Mouse (Mus musculus): ENCODE measurements around the gene Mall. TPM values are rescaled to one million over a fixed set of nuclear protein-coding genes. Genes with fewer than 3 reads are reported as not detected.

Mall gene
- total RNA-seq, 4 experiments from 2014 or later: 3.4 to 8.7 (median 6.4) TPM

DNA sequence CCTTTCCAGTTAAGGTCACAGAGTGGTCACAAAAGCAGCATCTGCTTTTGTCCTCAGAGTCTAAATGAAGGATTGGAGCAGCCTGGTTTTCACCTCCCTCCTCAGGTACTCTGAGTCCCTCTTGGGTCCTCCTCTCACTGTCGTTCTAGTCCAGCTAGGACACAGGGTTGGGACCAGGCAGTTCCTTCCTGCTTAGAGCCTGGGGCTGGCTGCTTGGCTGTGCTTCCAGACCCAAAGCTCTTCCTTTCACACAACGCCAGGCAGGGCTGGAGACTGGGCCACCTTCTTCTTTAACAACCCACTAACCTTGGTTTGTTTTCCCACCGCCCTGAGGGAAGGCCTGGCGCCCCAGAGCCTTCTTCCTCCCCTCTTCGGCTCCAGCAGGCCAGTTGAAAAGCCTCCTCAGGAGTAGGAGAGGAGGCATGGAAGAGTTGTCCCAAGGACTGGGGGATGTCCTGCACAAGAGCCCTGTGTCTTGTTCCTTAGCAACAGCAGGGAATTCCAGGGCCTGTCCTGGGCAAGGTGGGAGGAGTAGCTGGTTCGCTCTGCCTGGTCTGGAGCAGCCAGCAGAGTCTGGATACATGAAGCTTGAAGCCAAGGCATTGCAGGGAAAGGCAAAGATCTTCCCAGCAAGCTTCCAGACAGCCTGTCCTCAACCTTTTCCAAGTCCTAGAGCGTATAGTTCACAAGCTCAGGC lies 717 bp upstream of the Mall start:
- DNase-seq (ENCODE audit: low spot score): no peak

DNA sequence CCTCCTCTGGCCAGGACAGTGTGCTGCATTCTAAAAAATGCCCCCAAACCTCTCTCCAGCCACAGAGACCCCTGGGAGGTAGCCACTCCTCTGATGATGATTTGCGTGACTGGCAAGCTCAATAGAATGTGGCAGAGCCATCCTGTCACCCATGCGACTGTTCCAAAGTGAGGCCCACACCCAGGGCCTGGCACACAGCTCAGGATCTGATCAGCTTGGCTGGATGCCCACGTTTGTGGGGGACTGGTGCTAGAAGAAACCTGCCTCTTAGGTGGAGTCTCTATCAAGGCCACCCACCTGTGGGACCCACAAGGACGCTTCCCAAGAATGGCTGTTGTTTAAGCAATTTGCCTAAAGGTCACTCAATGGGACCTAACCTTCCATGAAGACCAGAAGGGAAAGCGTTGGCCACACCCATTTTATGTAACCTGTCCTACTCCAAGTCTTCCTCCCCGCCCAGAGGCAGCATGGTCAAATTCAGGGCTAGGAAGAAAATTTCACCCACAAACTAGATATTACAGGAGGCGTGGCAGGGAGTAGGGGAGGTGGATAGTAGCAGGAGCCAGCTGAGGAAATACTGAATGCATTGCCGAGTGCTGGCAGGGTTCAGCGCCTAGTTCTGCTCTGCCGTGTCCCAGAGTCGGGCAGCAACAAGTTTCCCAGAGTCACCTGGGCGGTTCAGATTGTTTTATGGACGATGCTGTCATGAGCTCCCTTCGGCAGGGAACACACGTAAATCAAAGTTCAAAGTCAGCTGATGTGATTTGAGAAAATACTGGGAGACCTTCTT lies 876 bp downstream of the Mall start:
- DNase-seq (ENCODE audit: low spot score): no peak

DNA sequence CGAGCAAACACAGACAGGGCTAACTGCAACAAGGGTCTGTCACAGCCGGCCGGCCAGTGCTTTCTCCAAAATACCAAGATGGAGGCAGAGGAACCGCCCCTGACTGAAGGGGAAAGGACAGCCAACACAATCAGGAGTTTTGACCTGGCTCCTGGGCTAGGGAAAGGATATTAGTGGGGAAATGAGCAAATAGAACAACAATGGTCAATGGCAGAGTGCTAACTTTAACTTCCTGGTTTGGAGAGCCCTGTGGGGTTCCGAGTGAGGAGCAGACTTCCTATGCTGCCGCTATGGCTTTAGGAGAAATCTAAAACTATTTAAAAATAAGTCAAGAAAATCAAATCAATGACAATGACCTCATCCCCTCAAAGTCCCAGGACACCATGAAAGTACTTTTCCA lies 1.6 kb downstream of the Mall start:
- peak; percentile 53 for DNase-seq (ENCODE audit: low spot score)

DNA sequence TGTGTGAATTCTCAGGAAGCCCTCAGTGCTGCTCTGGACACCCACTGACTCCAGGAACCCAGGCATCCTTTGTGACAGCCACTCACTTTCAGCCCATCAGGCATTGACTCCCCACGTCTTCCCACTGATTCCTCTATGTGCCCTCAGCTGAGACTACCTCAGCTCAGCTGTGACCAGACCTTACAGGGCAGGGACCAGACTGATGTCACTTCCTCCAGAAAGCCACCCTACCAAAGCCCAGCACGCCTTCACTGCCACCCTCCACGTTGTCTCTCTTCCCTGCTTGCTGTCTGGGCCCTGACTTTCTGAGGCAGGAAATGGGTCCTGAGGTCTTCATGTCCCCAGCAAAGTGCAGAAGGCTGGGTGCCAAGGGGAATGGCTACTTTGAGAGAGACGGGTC lies 6.5 kb downstream of the Mall start:
- DNase-seq (ENCODE audit: low spot score): no peak

- DNase-seq (ENCODE audit: low spot score): peak; percentile 89
Observed at GRCm38 (mm10) chr2:127722176-127722892, 7.4 kb downstream of the Mall start.

- DNase-seq (ENCODE audit: low spot score): no peak
Observed at GRCm38 (mm10) chr2:127718839-127719468, 10.8 kb downstream of the Mall start.

DNA sequence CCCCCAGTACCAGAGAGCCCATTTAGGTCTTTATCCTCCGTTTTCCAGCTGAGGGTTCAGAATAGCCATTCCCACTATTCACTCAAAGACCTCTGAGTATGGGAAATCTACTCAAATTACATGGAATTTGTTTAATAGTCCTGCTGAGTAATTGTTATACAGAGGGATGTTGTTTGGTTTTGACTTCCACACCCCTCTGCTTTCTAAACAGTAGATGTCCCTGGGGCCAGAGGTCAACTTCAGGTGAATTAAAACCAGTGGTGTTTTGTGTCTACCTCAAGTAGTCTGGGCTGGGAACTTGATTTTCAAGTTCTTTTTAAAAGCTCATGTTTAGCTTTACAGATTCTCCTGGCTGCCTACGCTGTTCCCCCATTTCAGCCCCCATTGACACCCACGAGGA lies 15.0 kb downstream of the Mall start:
- no peak for DNase-seq (ENCODE audit: low spot score)

DNA sequence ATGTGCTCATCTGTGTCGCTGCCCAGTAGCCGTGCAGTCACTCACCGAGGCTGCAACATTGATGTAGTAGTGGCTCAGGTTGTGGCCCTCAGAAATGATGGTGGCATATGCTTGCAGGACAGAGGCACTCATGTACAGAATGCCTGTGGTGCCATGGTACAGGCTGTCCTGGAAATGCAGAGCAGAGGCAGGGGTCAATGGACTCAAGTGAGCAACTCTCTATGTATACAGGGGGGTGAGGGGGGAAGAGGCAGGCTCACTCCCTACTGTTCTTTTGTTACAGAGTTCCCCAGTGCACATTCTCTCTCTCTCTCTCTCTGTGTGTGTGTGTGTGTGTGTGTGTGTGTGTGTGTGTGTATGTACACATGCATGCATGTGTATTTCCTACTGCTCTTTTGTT lies 20.9 kb downstream of the Mall start:
- DNase-seq (ENCODE audit: low spot score): no peak

DNA sequence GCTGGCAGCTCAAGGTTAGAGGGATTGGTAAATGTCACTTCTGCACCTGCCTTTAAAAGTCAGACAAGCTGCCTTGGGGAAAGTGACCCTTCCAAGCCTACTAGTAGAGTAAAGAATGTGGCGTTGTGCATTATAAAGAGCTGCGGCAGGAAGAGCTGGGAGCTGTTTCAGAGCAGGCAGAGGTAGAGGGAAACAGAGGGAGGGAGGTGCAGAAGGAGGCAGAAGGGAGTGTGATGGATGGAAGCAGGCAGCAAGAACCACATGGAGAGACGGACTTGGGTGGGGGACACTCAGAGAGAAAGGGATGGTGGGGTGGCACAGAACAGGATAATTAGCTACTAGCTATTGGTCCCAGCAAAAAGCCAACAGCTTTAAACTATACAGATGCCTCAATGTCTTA lies 21.7 kb downstream of the Mall start:
- no peak for DNase-seq (ENCODE audit: low spot score)

GRCm38 (mm10) chr2:127705267-127705666 lies 24.5 kb downstream of the Mall start:
- no peak for DNase-seq (ENCODE audit: low spot score)

DNA sequence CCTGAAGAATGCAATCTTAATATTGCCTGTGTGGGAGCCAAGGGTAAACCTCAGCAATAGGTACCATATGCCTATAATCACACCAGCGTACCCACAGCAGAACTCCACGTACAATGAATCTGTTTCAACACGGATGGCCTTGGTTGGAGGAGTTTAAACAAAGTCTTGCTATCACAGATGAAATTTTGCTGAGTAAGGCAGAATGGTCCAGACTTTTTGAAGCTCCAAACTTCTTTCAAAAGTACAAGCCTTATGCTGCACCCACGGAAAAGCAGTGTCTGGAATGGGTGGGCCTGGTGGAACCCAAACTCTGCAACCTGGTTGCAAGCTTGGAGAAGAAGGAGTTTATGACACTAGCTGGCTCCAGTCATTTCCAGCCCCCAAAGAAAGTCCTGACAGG lies 40.5 kb downstream of the Mall start:
- DNase-seq (ENCODE audit: low spot score): no peak

- DNase-seq (ENCODE audit: low spot score): peak; percentile 39
Observed at GRCm38 (mm10) chr2:127683687-127684331, 45.9 kb downstream of the Mall start.

DNA sequence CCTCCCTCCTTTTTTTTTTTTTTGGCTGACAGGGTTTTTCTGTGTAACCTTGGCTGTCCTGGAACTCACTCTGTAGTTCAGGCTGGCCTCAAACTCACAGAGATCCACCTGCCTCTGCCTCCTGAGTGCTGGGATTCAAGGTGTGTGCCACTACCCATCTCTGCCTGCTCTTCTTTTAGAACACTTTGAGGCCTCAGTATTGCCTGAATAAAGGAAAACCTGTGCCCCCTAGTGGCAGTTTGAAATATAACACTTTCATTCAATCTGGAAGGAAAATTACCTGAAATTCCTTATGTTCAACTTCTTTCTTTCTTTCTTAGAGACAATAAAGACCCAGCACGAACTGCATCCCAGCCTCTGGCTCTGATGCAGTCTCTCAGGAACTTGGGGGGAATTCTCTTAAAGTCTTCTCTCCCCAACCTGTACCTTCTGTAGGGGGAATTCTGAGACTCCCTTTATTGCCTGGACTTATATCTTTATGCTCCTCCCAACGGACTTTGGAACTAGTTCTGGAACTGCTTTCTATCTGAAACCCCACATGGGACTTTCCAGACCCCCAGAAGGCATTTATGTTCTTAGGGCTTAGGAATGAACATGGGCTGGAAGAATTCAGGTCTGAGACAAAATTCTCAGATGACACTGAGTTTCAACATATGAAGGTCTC lies 61.8 kb downstream of the Mall start:
- DNase-seq (ENCODE audit: low spot score): peak; percentile 28

DNA sequence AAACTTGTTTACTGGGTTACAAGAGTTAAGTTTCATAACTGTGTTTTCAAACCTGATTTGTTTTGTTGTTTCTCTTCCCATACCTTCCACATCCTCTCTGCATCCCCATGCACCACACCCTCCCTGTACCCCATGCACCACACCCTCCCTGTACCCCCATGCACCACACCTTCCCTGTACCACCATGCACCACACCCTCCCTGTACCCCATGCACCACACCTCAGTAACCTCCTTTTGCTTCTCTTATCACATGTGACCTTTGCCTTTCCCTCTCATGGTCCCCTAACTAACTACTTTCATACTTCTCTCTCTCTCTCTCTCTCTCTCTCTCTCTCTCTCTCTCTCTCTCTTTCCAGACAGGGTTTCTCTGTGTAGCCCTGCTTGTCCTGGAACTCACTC lies 62.7 kb downstream of the Mall start:
- no peak for DNase-seq (ENCODE audit: low spot score)

DNA sequence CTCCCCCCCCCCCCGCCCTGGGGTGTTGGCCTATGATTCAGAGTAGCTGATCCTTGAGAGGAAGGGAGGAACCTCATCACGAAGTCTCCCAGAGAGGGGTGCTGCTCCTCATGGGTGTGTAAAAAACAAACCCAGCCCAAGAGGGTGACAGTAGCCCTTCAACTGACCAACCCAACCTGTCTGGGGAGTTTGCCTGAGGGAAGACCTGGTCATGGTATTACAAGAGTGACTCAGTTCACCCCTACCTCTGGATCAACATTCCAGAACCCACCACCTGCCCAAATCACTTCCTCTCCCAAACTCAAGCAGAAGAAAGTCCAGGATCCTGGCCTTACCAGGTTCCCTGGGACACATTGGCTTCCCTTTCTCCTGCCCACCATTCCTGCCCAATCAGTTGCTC lies 67.0 kb downstream of the Mall start:
- DNase-seq (ENCODE audit: low spot score): no peak

DNA sequence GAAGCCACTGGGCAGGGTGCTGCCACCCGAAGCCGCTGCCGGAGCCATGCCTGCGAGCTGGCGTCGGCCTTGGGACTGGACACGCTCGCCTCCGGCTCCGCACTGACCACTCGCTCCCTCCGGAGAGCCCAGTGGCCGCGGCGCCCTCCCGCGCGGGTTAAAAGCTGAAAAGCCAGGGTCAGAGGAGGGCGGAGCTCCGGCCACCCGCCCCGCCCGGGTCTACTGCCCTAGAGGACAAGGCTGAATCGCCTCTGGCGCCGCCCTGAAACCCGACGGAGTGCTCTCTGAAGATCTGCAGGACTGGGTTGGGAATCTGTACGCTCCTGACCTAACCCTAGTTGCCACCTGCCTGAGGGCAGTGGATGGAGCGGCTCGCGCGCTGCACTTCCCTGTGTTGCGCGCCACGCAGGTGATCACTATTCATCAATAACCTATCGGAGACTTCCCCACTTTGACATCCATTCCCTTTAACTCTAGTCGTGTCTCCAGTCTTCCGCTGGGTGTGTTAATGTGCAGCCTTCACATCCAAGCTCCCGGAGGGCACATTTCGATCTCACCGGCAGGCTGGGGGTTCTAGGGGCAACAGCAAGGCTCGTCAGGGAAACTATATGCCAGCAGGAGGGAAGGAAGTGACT lies 73.5 kb downstream of the Mall start, which contains the start of gene Mal:
Mal (minus strand) TSS at position 610 of the 635 bp plus-strand sequence.
- peak; percentile 19 for DNase-seq (ENCODE audit: low spot score)

DNA sequence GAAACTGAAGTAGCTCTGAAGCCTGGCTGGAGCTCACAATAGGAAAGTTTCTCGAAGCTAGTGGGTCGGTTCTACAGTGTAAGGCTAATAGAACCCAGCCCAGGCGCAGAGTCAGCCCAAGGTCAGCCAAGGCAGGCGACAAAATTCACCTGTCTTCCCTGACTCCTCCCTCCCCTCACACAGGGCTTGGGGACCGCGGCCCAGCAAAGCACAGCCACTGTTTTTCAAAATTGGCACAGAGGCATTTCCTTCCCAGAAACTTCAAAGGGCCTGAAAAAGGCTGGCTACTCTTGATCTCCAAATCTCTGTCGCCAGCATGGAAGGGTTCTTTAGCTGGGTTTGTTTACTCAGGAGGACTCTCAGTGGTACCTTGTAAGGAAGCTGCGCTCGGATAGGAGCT lies 74.3 kb downstream of the Mall start:
- no peak for DNase-seq (ENCODE audit: low spot score)

DNA sequence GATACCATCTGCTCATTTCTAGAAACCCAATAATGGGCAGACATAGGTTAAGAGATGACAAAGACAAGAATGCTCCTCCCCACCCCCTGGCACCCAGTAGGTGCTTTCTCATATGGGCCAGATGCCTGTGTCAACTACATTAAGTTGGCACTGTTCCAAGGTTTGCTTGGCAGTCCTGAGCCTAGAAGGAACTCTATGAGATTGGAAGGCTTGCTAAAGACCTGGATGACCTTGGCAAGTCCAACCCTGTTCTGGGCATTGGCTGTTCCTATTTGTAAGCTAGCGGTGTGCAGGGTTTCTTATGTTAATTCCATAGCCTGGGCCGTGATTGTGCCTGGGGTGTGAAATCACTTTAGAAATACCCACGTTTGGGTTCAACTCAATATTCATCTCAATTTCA lies 74.9 kb downstream of the Mall start:
- no peak for DNase-seq (ENCODE audit: low spot score)

Data from heart, adult 8-10 months (tissue).